10 mouse cellular contexts compared by ENCODE assay signal in the genomic region with DNA sequence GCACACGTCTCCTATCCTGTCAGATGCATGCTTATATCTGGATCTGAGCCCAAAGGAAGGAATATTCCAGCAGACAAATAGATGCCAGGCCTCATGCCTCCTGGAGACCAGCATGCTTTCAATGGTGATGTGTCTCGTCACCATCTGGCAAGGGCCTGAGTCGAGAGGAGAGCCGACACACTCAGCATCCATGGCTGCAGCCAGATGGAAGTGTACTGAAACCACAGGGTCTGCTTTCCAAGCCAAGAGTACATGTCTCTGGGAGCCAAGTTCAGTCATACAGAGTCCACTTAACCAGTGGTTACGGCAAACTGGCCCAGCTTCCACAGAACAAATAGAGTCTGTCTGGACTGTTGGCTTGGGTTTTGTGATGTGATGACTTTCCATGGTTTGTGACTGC.
DNase-seq lines count a peak whose midpoint lies in the region; ATAC-seq and TF ChIP-seq lines count a peak whose summit lies in the region.
"Had no signal": no experiment of that assay in that cellular context is flagged by ENCODE, and none has a peak within 500 bp of the region (broad histone marks: within the 10 kb centered on the region; RNA-seq: fewer than 3 reads in every experiment).

No protein-coding gene starts in this region.

- TF ChIP-seq POLR2A in kidney, adult 2 months (IDR thresholded peaks at IDR 0.05; ENCODE audit: low read depth, low read length), result no peak

- no peak overlapping the region for H3K27ac ChIP-seq in forebrain, embryonic 14.5 days (ENCODE audit: low read depth, low read length)
- no peak overlapping the region for H3K27ac ChIP-seq in forebrain, embryonic 10.5 days
- no peak overlapping the region for H3K27ac ChIP-seq in embryonic facial prominence, embryonic 15.5 days (replicated peaks)
- no peak overlapping the region for H3K27ac ChIP-seq in kidney, adult 2 months (ENCODE audit: insufficient read depth, low read depth, low read length)
- H3K27ac ChIP-seq: embryonic facial prominence, embryonic 12.5 days had no signal

- WGBS in forebrain, embryonic 14.5 days, result 78% methylated on average over 5 of the region's 5 CpGs
- WGBS in forebrain, embryonic 10.5 days, result 95% methylated on average over 5 of the region's 5 CpGs
- 42% methylated on average over 5 of the region's 5 CpGs for WGBS in embryonic facial prominence, embryonic 15.5 days
- 87% methylated on average over 5 of the region's 5 CpGs for WGBS in kidney, adult 2 months

- H3K4me3 ChIP-seq in forebrain, embryonic 14.5 days (ENCODE audit: low read depth, low read length), result no peak overlapping the region
- H3K4me3 ChIP-seq in forebrain, embryonic 10.5 days, result no peak overlapping the region
- no peak overlapping the region for H3K4me3 ChIP-seq in embryonic facial prominence, embryonic 15.5 days (replicated peaks)
- no peak overlapping the region for H3K4me3 ChIP-seq in kidney, adult 2 months (ENCODE audit: insufficient read depth, low read depth, low read length)
- H3K4me3 ChIP-seq: embryonic facial prominence, embryonic 12.5 days had no signal

- no peak overlapping the region for H3K9ac ChIP-seq in forebrain, embryonic 14.5 days (ENCODE audit: low read length)
- no peak overlapping the region for H3K9ac ChIP-seq in embryonic facial prominence, embryonic 15.5 days
- H3K9ac ChIP-seq: embryonic facial prominence, embryonic 12.5 days had no signal

- no peaks in the 10 kb centered on the region for H3K4me1 ChIP-seq in forebrain, embryonic 14.5 days (ENCODE audit: control insufficient read depth, insufficient read depth, low read length)
- peaks cover 4% of the 10 kb centered on the region; the same call in 1 of the 2 replicates for H3K4me1 ChIP-seq in forebrain, embryonic 10.5 days
- no peaks in the 10 kb centered on the region for H3K4me1 ChIP-seq in embryonic facial prominence, embryonic 15.5 days
- H3K4me1 ChIP-seq in kidney, adult 2 months (ENCODE audit: control insufficient read depth, insufficient read depth, low read length), result no peaks in the 10 kb centered on the region
- H3K4me1 ChIP-seq: embryonic facial prominence, embryonic 12.5 days had no signal

- TF ChIP-seq CTCF in kidney, adult 2 months (conservative IDR thresholded peaks at IDR 0.05; ENCODE audit: insufficient read depth, insufficient read length, low read depth, low read length), result no peak

- ATAC-seq in forebrain, embryonic 14.5 days, result no peak; the same call in 1 of the 2 replicates
- ATAC-seq in embryonic facial prominence, embryonic 15.5 days (ENCODE audit: insufficient number of reproducible peaks, low FRiP score, low TSS enrichment, low read depth), result peak; percentile 54; the same call in 1 of the 2 replicates
- ATAC-seq: intestine, postnatal 0 days had no signal

- DNase-seq in forebrain, embryonic 14.5 days (ENCODE audit: low spot score), result peak; percentile 28
- no peak for DNase-seq in forebrain, embryonic 10.5 days (ENCODE audit: extremely low spot score, low spot score)
- peak; percentile 13 for DNase-seq in 3134 (ENCODE audit: extremely low read depth, insufficient read length, low spot score)
- peak; percentile 35 for DNase-seq in heart, postnatal 4 days
- DNase-seq in kidney, adult 2 months, result no peak
- no peak for DNase-seq in embryo, embryonic 9.5 days (ENCODE audit: extremely low spot score)
- DNase-seq in spleen, postnatal 14 days (ENCODE audit: low spot score in 2 of 2), result no peak

- no peaks in the 10 kb centered on the region for H3K27me3 ChIP-seq in forebrain, embryonic 14.5 days (replicated peaks; ENCODE audit: control insufficient read depth, insufficient read depth, low read length)
- H3K27me3 ChIP-seq in forebrain, embryonic 10.5 days (ENCODE audit: poor library complexity, severe bottlenecking), result no peaks in the 10 kb centered on the region
- H3K27me3 ChIP-seq in embryonic facial prominence, embryonic 15.5 days, result no peaks in the 10 kb centered on the region
- H3K27me3 ChIP-seq in kidney, adult 2 months (replicated peaks; ENCODE audit: control insufficient read depth, insufficient read depth, low read length), result no peaks in the 10 kb centered on the region
- H3K27me3 ChIP-seq: embryonic facial prominence, embryonic 12.5 days had no signal

- no peak overlapping the region for H3K4me2 ChIP-seq in forebrain, embryonic 14.5 days (ENCODE audit: low read length)
- no peak overlapping the region for H3K4me2 ChIP-seq in embryonic facial prominence, embryonic 15.5 days (replicated peaks)
- H3K4me2 ChIP-seq: embryonic facial prominence, embryonic 12.5 days had no signal

- no peaks in the 10 kb centered on the region for H3K9me3 ChIP-seq in forebrain, embryonic 14.5 days (replicated peaks; ENCODE audit: control insufficient read depth, low read length)
- H3K9me3 ChIP-seq in forebrain, embryonic 10.5 days, result no peaks in the 10 kb centered on the region
- no peaks in the 10 kb centered on the region for H3K9me3 ChIP-seq in embryonic facial prominence, embryonic 15.5 days (replicated peaks)
- H3K9me3 ChIP-seq: embryonic facial prominence, embryonic 12.5 days had no signal

- no peaks in the 10 kb centered on the region for H3K36me3 ChIP-seq in forebrain, embryonic 14.5 days (ENCODE audit: control insufficient read depth, insufficient read depth, low read length)
- H3K36me3 ChIP-seq in forebrain, embryonic 10.5 days (replicated peaks), result no peaks in the 10 kb centered on the region
- no peaks in the 10 kb centered on the region for H3K36me3 ChIP-seq in embryonic facial prominence, embryonic 15.5 days
- no peaks in the 10 kb centered on the region for H3K36me3 ChIP-seq in kidney, adult 2 months (ENCODE audit: control insufficient read depth, insufficient read depth, low read length)
- H3K36me3 ChIP-seq: embryonic facial prominence, embryonic 12.5 days had no signal

Comparison
In these comparisons a context has a peak if more than half of its experiments do, and no peak if none do; other contexts are left out.
1. DNase-seq: peak in forebrain, embryonic 14.5 days (single experiment), 3134 (single experiment) and heart, postnatal 4 days (single experiment); none in forebrain, embryonic 10.5 days (single experiment), kidney, adult 2 months (single experiment), embryo, embryonic 9.5 days (single experiment) and spleen, postnatal 14 days (0 of 2).